Mouse (Mus musculus): ENCODE measurements around the gene Btbd11. TPM values are rescaled to one million over a fixed set of nuclear protein-coding genes. Genes with fewer than 3 reads are reported as not detected.

Btbd11 gene
- polyA plus RNA-seq, 1 experiment from 2014 or later = 3.7 TPM

- Histone ChIP-seq H3K27ac (ENCODE audit: low read depth) (no peak overlapping the region), H3K9me3 (ENCODE audit: low read depth, low read length) (no peaks in the 10 kb centered on the region), H3K27me3 (ENCODE audit: insufficient read depth, low read length) (peaks cover 3% of the 10 kb centered on the region; the same call in 1 of the 2 replicates), H3K4me3 (ENCODE audit: low read depth, low read length) (no peak overlapping the region), H3K9ac (no peak overlapping the region), H3K4me2 (no peak overlapping the region), H3K36me3 (ENCODE audit: insufficient read depth) (no peaks in the 10 kb centered on the region), H3K4me1 (ENCODE audit: insufficient read depth) (no peaks in the 10 kb centered on the region)
- ATAC-seq (ENCODE audit: insufficient read depth) (no peak), DNase-seq (no peak)
- WGBS = 59% methylated on average over 10 of the region's 10 CpGs
- TF ChIP-seq CTCF (IDR thresholded peaks at IDR 0.05; ENCODE audit: low read depth) = no peak
These were observed 245.4 kb downstream of the Btbd11 start for GRCm38 (mm10) chr10:85632030-85632429.

GRCm38 (mm10) chr10:85633577-85633976 is 247.0 kb downstream of the Btbd11 start:
- ATAC-seq (ENCODE audit: insufficient read depth) = peak; percentile 88
- H3K4me2 ChIP-seq = no peak overlapping the region
- WGBS = 65% methylated on average over 10 of the region's 10 CpGs

GRCm38 (mm10) chr10:85637580-85637979 is 251.0 kb downstream of the Btbd11 start:
- Histone ChIP-seq H3K36me3 (ENCODE audit: insufficient read depth) (no peaks in the 10 kb centered on the region), H3K27ac (ENCODE audit: low read depth) (no peak overlapping the region), H3K27me3 (ENCODE audit: insufficient read depth, low read length) (peaks cover 3% of the 10 kb centered on the region), H3K4me1 (ENCODE audit: insufficient read depth) (no peaks in the 10 kb centered on the region), H3K4me2 (no peak overlapping the region), H3K9ac (no peak overlapping the region), H3K4me3 (ENCODE audit: low read depth, low read length) (no peak overlapping the region), H3K9me3 (ENCODE audit: low read depth, low read length) (no peaks in the 10 kb centered on the region)
- 18% methylated on average over 7 of the region's 7 CpGs for WGBS
- no peak for TF ChIP-seq CTCF (IDR thresholded peaks at IDR 0.05; ENCODE audit: low read depth)
- no peak for ATAC-seq (ENCODE audit: insufficient read depth)
- no peak for DNase-seq

More at GRCm38 (mm10) chr10:85633577-85633976, 247.0 kb downstream of the Btbd11 start:
- Histone ChIP-seq H3K9me3 (ENCODE audit: low read depth, low read length) (no peaks in the 10 kb centered on the region), H3K4me1 (ENCODE audit: insufficient read depth) (no peaks in the 10 kb centered on the region), H3K9ac (no peak overlapping the region), H3K27me3 (ENCODE audit: insufficient read depth, low read length) (peaks cover 4% of the 10 kb centered on the region; the same call in 1 of the 2 replicates), H3K4me3 (ENCODE audit: low read depth, low read length) (no peak overlapping the region), H3K36me3 (ENCODE audit: insufficient read depth) (no peaks in the 10 kb centered on the region), H3K27ac (ENCODE audit: low read depth) (no peak overlapping the region)
- peak; percentile 52 for DNase-seq
- no peak for TF ChIP-seq CTCF (IDR thresholded peaks at IDR 0.05; ENCODE audit: low read depth)

GRCm38 (mm10) chr10:85638141-85638540 is 251.5 kb downstream of the Btbd11 start:
- Histone ChIP-seq H3K4me3 (ENCODE audit: low read depth, low read length) (no peak overlapping the region), H3K27me3 (ENCODE audit: insufficient read depth, low read length) (peaks cover 3% of the 10 kb centered on the region), H3K36me3 (ENCODE audit: insufficient read depth) (no peaks in the 10 kb centered on the region), H3K4me2 (no peak overlapping the region), H3K9ac (no peak overlapping the region), H3K4me1 (ENCODE audit: insufficient read depth) (no peaks in the 10 kb centered on the region), H3K27ac (ENCODE audit: low read depth) (no peak overlapping the region), H3K9me3 (ENCODE audit: low read depth, low read length) (no peaks in the 10 kb centered on the region)
- WGBS = 46% methylated on average over 5 of the region's 5 CpGs
- ATAC-seq (ENCODE audit: insufficient read depth) (no peak), DNase-seq (no peak)
- TF ChIP-seq CTCF (IDR thresholded peaks at IDR 0.05; ENCODE audit: low read depth) = no peak

GRCm38 (mm10) chr10:85639581-85639980 is 253.0 kb downstream of the Btbd11 start:
- H3K36me3 ChIP-seq (ENCODE audit: insufficient read depth) = no peaks in the 10 kb centered on the region
- WGBS = 83% methylated on average over 7 of the region's 7 CpGs
- H3K4me1 ChIP-seq (ENCODE audit: insufficient read depth) = no peaks in the 10 kb centered on the region
- no peak overlapping the region for H3K4me2 ChIP-seq
- H3K9me3 ChIP-seq (ENCODE audit: low read depth, low read length) = no peaks in the 10 kb centered on the region
- H3K9ac ChIP-seq = no peak overlapping the region
- H3K4me3 ChIP-seq (ENCODE audit: low read depth, low read length) = no peak overlapping the region
- no peak for TF ChIP-seq CTCF (IDR thresholded peaks at IDR 0.05; ENCODE audit: low read depth)
- DNase-seq = no peak
- H3K27ac ChIP-seq (ENCODE audit: low read depth) = no peak overlapping the region
- peaks cover 3% of the 10 kb centered on the region for H3K27me3 ChIP-seq (ENCODE audit: insufficient read depth, low read length)
- ATAC-seq (ENCODE audit: insufficient read depth) = no peak

GRCm38 (mm10) chr10:85640408-85640807 is 253.8 kb downstream of the Btbd11 start:
- no peak overlapping the region for H3K4me3 ChIP-seq (ENCODE audit: low read depth, low read length)

GRCm38 (mm10) chr10:85645346-85645745 is 258.7 kb downstream of the Btbd11 start:
- Histone ChIP-seq H3K27me3 (ENCODE audit: insufficient read depth, low read length) (no peaks in the 10 kb centered on the region; the same call in 1 of the 2 replicates), H3K4me1 (ENCODE audit: insufficient read depth) (no peaks in the 10 kb centered on the region), H3K9me3 (ENCODE audit: low read depth, low read length) (no peaks in the 10 kb centered on the region), H3K4me2 (no peak overlapping the region), H3K9ac (no peak overlapping the region), H3K27ac (ENCODE audit: low read depth) (no peak overlapping the region), H3K4me3 (ENCODE audit: low read depth, low read length) (no peak overlapping the region), H3K36me3 (ENCODE audit: insufficient read depth) (no peaks in the 10 kb centered on the region)
- DNase-seq (no peak), ATAC-seq (ENCODE audit: insufficient read depth) (no peak)
- no peak for TF ChIP-seq CTCF (IDR thresholded peaks at IDR 0.05; ENCODE audit: low read depth)
- WGBS = 76% methylated on average over 6 of the region's 6 CpGs

More at GRCm38 (mm10) chr10:85640408-85640807, 253.8 kb downstream of the Btbd11 start:
- no peak for TF ChIP-seq CTCF (IDR thresholded peaks at IDR 0.05; ENCODE audit: low read depth)
- H3K27ac ChIP-seq (ENCODE audit: low read depth) = no peak overlapping the region
- H3K27me3 ChIP-seq (ENCODE audit: insufficient read depth, low read length) = peaks cover 3% of the 10 kb centered on the region; the same call in 1 of the 2 replicates
- H3K9me3 ChIP-seq (ENCODE audit: low read depth, low read length) = no peaks in the 10 kb centered on the region
- 0 out of 2 replicates have a peak, but pooled peaks have one; percentile 44 for ATAC-seq (ENCODE audit: insufficient read depth)
- DNase-seq = no peak
- no peaks in the 10 kb centered on the region for H3K36me3 ChIP-seq (ENCODE audit: insufficient read depth)
- no peaks in the 10 kb centered on the region for H3K4me1 ChIP-seq (ENCODE audit: insufficient read depth)
- 44% methylated on average over 8 of the region's 8 CpGs for WGBS
- no peak overlapping the region for H3K9ac ChIP-seq
- no peak overlapping the region for H3K4me2 ChIP-seq

Data from lung, embryonic 14.5 days (tissue).